Mouse (Mus musculus): ENCODE data around the gene Xrcc6. TPM values are rescaled to one million over a fixed set of nuclear protein-coding genes. Genes with fewer than 3 reads are reported as not detected.

The Xrcc6 gene
- 68.6 and 75.1 TPM in 2 replicates for polyA plus RNA-seq (2016; fragmentation: Nextera tagmentation; extraction: Ambion mirVana)

DNA sequence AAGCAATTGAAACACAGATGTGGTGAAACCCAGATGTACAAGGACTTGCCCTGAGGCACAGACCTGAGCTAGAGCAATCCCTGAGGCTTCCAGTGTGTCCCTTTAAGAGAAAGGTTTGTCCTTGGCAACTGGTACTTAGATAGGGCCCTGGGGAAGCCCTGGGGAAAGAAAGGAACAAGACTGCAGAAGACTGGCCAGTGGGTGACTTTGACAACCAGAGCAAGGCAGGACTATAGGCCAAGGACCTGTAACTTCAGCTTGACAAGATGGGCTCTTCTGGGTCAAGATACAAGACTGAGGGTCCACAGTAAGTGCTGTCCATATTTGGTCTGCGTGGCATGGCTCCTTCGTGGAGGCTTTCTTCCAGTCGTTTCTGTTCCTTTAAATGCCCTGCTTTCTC is at the start of gene Xrcc6:
Gene Xrcc6, plus strand, starts transcription at position 190 of the 400 bp plus-strand sequence.
- Histone ChIP-seq H3K36me3 (0 out of 2 replicates have a peak, but pooled peaks cover 2% of the 10 kb centered on the region), H3K9me3 (replicated peaks) (no peaks in the 10 kb centered on the region), H3K4me3 (no peak within 1 kb of the TSS), H3K27ac (replicated peaks) (no peak within 1 kb of the TSS), H3K4me1 (peaks cover 19% of the 10 kb centered on the region), H3K27me3 (ENCODE audit: low read depth, poor library complexity, severe bottlenecking) (no peaks in the 10 kb centered on the region)
- no peak for DNase-seq (ENCODE audit: low spot score)
- 86% methylated on average over 3 of the region's 3 CpGs for WGBS

- peak overlapping the region; percentile 76; the same call in 1 of the 2 replicates for H3K27ac ChIP-seq (replicated peaks)
- peak; percentile 55 for DNase-seq (ENCODE audit: low spot score)
- WGBS, result 26% methylated on average over 2 of the region's 2 CpGs
- peaks cover 46% of the 10 kb centered on the region for H3K4me1 ChIP-seq
- peak overlapping the region; percentile 59 for H3K4me3 ChIP-seq
- no peaks in the 10 kb centered on the region for H3K36me3 ChIP-seq
- no peaks in the 10 kb centered on the region for H3K9me3 ChIP-seq (replicated peaks)
- H3K27me3 ChIP-seq (ENCODE audit: low read depth, poor library complexity, severe bottlenecking), result peaks cover 17% of the 10 kb centered on the region
Measured at GRCm38 (mm10) chr15:81938246-81938645, 49.4 kb upstream of the Xrcc6 start.

DNA sequence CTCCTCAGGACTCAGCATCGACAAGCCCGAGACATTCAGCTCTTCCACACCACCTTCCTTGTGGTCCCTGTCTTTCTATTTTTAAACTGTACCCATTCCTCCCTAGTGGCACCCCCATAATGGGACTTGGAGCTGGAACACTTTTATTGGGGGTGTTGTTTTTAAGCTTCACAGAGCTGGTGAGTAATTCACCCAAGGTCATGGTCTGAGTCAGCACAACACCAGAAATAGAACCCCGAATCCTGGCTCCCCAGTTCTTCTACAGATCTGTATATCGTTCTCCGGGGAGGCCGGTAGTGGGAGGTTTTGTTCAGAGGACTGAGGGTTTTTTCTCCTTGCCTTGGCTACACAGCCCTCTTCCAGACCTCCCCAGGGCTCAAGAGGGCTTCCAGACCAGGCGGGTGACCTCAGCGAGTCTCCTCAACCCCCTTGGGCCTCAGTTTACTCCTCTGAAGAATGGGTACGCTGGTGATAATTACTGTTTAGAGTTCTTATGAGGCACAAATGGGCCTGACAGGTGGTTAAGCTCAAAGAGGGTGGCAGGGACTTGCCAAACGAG is 48.4 kb upstream of the Xrcc6 start:
- no peak overlapping the region for H3K4me3 ChIP-seq
- H3K27me3 ChIP-seq (ENCODE audit: low read depth, poor library complexity, severe bottlenecking), result peaks cover 17% of the 10 kb centered on the region
- H3K4me1 ChIP-seq, result peaks cover 54% of the 10 kb centered on the region
- no peak for DNase-seq (ENCODE audit: low spot score)
- whole genome bisulfite sequencing, result 90% methylated on average over 10 of the region's 10 CpGs
- peak overlapping the region; percentile 76; the same call in 1 of the 2 replicates for H3K27ac ChIP-seq (replicated peaks)
- H3K9me3 ChIP-seq (replicated peaks), result no peaks in the 10 kb centered on the region
- H3K36me3 ChIP-seq, result no peaks in the 10 kb centered on the region

- Histone ChIP-seq H3K36me3 (no peaks in the 10 kb centered on the region), H3K4me1 (peaks cover 54% of the 10 kb centered on the region), H3K27me3 (ENCODE audit: low read depth, poor library complexity, severe bottlenecking) (peaks cover 17% of the 10 kb centered on the region), H3K4me3 (no peak overlapping the region), H3K27ac (replicated peaks) (no peak overlapping the region), H3K9me3 (replicated peaks) (no peaks in the 10 kb centered on the region)
- 90% methylated on average over 4 of the region's 4 CpGs for WGBS
- no peak for DNase-seq (ENCODE audit: low spot score)
Measured at GRCm38 (mm10) chr15:81939774-81940173, 47.9 kb upstream of the Xrcc6 start.

- 91% methylated on average over 5 of the region's 5 CpGs for WGBS
Measured at GRCm38 (mm10) chr15:81940219-81940618, 47.4 kb upstream of the Xrcc6 start.

DNA sequence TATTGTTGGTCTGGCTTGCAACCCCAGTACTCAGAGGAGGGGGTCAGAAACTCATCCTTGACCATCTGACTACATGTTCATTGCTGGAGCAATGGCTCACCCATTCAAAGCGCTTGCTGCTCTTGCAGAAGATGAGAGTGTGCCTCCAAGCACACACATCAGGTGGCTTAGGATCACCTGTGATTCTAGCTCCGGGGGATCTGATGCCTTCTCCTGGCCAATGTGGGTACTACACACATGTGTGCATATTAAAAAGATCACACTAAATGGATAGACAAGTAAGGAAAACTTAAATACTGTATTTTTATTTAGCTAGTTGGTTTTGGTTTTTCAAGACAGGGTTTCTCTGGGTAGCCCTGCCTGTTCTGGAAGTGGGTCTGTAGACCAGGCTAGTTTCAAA is 46.6 kb upstream of the Xrcc6 start:
- Histone ChIP-seq H3K9me3 (replicated peaks) (no peaks in the 10 kb centered on the region), H3K4me1 (peaks cover 54% of the 10 kb centered on the region), H3K4me3 (no peak overlapping the region), H3K27ac (replicated peaks) (no peak overlapping the region), H3K36me3 (no peaks in the 10 kb centered on the region), H3K27me3 (ENCODE audit: low read depth, poor library complexity, severe bottlenecking) (peaks cover 17% of the 10 kb centered on the region)
- 90% methylated on average over 2 of the region's 2 CpGs for WGBS
- no peak for DNase-seq (ENCODE audit: low spot score)

More at GRCm38 (mm10) chr15:81940219-81940618, 47.4 kb upstream of the Xrcc6 start:
- Histone ChIP-seq H3K27ac (replicated peaks) (no peak overlapping the region), H3K4me3 (no peak overlapping the region), H3K27me3 (ENCODE audit: low read depth, poor library complexity, severe bottlenecking) (peaks cover 17% of the 10 kb centered on the region), H3K4me1 (peaks cover 54% of the 10 kb centered on the region), H3K9me3 (replicated peaks) (no peaks in the 10 kb centered on the region), H3K36me3 (no peaks in the 10 kb centered on the region)
- DNase-seq (ENCODE audit: low spot score), result no peak

DNA sequence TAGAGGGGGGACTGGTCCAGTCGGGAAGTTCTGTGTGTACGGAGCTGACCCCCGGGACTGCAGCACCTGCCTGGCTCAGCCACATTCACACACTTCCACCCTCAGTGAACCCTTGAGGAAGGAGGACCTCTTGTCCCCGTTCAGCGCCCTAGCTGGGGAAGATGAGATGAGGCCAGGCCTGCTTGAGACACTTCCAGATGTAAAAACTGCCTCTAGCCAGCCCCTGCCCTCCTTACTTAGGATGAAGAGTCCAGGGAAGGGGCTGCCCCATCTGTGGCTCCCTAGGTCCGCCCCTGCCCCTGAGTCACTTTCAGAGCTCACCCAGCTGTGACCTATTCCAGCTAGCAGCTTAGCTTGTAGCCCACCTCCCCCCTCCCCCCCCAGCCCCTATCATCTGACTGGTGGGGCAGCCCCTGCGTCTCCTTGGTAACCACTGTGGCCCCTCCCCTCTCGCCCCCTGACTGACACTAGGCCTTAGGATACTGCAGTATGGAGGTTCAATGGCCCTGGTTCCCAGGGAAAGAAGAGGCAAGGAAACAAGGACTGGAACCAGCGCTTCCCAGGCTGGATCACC is 44.4 kb upstream of the Xrcc6 start:
- peak overlapping the region; percentile 37 for H3K4me3 ChIP-seq
- peaks cover 37% of the 10 kb centered on the region for H3K4me1 ChIP-seq
- whole genome bisulfite sequencing, result 11% methylated on average over 9 of the region's 9 CpGs
- H3K9me3 ChIP-seq (replicated peaks), result no peaks in the 10 kb centered on the region
- H3K27ac ChIP-seq (replicated peaks), result peak overlapping the region; percentile 86
- H3K27me3 ChIP-seq (ENCODE audit: low read depth, poor library complexity, severe bottlenecking), result peaks cover 1% of the 10 kb centered on the region; the same call in 1 of the 2 replicates
- peaks cover 8% of the 10 kb centered on the region for H3K36me3 ChIP-seq
- peak; percentile 89 for DNase-seq (ENCODE audit: low spot score)

GRCm38 (mm10) chr15:81949076-81949475 is 38.6 kb upstream of the Xrcc6 start:
- Histone ChIP-seq H3K36me3 (peaks cover 33% of the 10 kb centered on the region), H3K9me3 (replicated peaks) (no peaks in the 10 kb centered on the region), H3K4me1 (peaks cover 11% of the 10 kb centered on the region), H3K4me3 (no peak overlapping the region), H3K27ac (replicated peaks) (peak overlapping the region; percentile 23; the same call in 1 of the 2 replicates), H3K27me3 (ENCODE audit: low read depth, poor library complexity, severe bottlenecking) (no peaks in the 10 kb centered on the region)
- WGBS, result 86% methylated on average over 10 of the region's 10 CpGs
- DNase-seq (ENCODE audit: low spot score), result no peak

DNA sequence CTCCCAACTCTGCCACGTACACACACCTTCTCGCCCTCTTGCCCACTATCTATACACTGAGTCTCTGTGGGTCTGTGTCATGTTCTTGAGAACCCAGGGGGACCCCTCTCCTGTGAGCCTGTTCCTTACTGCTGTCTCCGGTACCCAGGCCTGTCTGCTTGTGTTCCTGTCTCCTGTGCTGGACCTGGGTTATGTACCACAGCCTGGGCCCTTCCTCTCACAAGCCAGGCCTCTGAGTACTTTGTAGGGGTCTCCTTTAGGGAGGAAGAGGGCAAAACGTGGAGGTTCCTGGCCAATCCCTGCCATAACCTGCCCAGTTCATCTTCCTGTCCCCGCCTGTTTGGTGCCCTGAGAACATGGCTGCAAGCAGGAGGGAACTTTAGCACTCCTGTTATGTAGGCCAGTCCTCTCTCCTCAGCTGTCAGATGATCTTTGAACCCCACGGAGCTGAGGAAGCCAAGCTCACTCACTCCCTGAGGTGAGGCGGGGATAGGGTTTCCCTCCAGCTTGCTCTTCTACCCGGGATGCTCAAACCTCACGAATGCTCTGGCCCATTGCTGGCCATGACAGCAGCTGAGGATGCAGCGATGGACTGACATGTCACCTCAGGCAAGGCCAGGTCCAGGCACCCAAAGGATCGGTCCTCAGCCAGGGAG is 38.0 kb upstream of the Xrcc6 start:
- Histone ChIP-seq H3K4me1 (peaks cover 10% of the 10 kb centered on the region), H3K9me3 (replicated peaks) (no peaks in the 10 kb centered on the region), H3K36me3 (peaks cover 39% of the 10 kb centered on the region), H3K27ac (replicated peaks) (no peak overlapping the region), H3K4me3 (no peak overlapping the region), H3K27me3 (ENCODE audit: low read depth, poor library complexity, severe bottlenecking) (no peaks in the 10 kb centered on the region)
- no peak for DNase-seq (ENCODE audit: low spot score)
- WGBS, result 75% methylated on average over 11 of the region's 11 CpGs

GRCm38 (mm10) chr15:81950716-81951115 is 36.9 kb upstream of the Xrcc6 start:
- Histone ChIP-seq H3K27ac (replicated peaks) (no peak overlapping the region), H3K4me3 (no peak overlapping the region), H3K9me3 (replicated peaks) (no peaks in the 10 kb centered on the region), H3K36me3 (peaks cover 48% of the 10 kb centered on the region), H3K27me3 (ENCODE audit: low read depth, poor library complexity, severe bottlenecking) (no peaks in the 10 kb centered on the region), H3K4me1 (peaks cover 10% of the 10 kb centered on the region)
- WGBS, result 85% methylated on average over 5 of the region's 5 CpGs
- no peak for DNase-seq (ENCODE audit: low spot score)

- 87% methylated on average over 9 of the region's 9 CpGs for WGBS
- no peak for DNase-seq (ENCODE audit: low spot score)
- Histone ChIP-seq H3K4me1 (peaks cover 10% of the 10 kb centered on the region), H3K27ac (replicated peaks) (no peak overlapping the region), H3K4me3 (no peak overlapping the region), H3K9me3 (replicated peaks) (no peaks in the 10 kb centered on the region), H3K36me3 (peaks cover 51% of the 10 kb centered on the region), H3K27me3 (ENCODE audit: low read depth, poor library complexity, severe bottlenecking) (no peaks in the 10 kb centered on the region)
Measured at GRCm38 (mm10) chr15:81951159-81951558, 36.5 kb upstream of the Xrcc6 start.

DNA sequence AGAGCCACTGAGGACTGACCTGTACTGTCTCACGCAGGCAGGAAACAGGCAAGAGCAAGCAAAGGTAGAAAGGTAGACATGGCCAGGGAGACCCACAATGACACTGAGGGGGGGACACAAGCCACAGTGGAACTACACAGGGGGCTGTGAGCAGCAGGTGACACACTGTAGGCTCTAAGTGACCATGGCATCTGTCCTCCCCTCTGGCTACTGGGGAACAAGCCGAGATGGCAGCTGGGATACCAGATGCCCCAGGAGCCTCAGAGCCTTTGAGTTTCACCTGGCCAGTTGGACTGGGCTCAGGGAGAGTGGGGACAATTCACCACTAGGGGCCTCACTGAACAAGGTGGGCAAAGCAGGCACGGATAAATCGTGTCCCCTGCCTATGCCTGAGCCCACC is 35.3 kb upstream of the Xrcc6 start:
- peaks cover 46% of the 10 kb centered on the region for H3K36me3 ChIP-seq
- no peak for DNase-seq (ENCODE audit: low spot score)
- no peak overlapping the region for H3K4me3 ChIP-seq
- no peak overlapping the region for H3K27ac ChIP-seq (replicated peaks)
- 82% methylated on average over 4 of the region's 4 CpGs for WGBS
- peaks cover 10% of the 10 kb centered on the region for H3K4me1 ChIP-seq
- no peaks in the 10 kb centered on the region for H3K27me3 ChIP-seq (ENCODE audit: low read depth, poor library complexity, severe bottlenecking)
- no peaks in the 10 kb centered on the region for H3K9me3 ChIP-seq (replicated peaks)

DNA sequence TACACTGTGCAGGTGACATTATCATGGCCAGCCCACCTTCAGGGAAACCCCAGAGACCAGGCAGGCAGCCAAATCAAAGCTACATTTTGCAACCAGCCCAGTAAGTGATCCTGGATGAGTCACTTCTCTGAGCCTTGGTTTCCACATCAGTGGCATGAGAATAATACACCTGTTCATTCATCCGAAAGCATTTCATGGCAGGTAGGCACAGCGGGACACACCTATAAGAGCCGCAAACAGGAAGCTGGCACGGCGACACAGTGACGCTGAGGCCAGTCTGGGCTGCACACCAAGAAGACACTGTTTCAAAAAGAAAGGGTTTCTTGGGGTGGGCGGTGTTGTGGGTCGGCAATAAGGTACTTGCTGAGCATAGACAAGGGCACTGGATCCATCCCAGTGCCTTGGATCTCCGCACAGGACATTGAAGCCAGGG is 33.5 kb upstream of the Xrcc6 start:
- Histone ChIP-seq H3K9me3 (replicated peaks) (no peaks in the 10 kb centered on the region), H3K27me3 (ENCODE audit: low read depth, poor library complexity, severe bottlenecking) (no peaks in the 10 kb centered on the region), H3K4me1 (peaks cover 3% of the 10 kb centered on the region; the same call in 1 of the 2 replicates), H3K36me3 (peaks cover 46% of the 10 kb centered on the region), H3K4me3 (no peak overlapping the region), H3K27ac (replicated peaks) (no peak overlapping the region)
- DNase-seq (ENCODE audit: low spot score), result no peak
- WGBS, result 96% methylated on average over 9 of the region's 9 CpGs

Data from midbrain, embryonic 10.5 days (tissue).